Mouse (Mus musculus): ENCODE results near the gene Wasf3. TPM values are rescaled to one million over a fixed set of nuclear protein-coding genes. Genes with fewer than 3 reads are reported as not detected.
A peak's percentile ranks its signal among the peaks of the same experiment; 100 is the strongest.
"Not testable (repeated sequence)": the region's sequence is repeated elsewhere in the genome, so short reads cannot be mapped to it uniquely, and the experiment has no call there.

Gene Wasf3
- polyA plus RNA-seq, 1 experiment from 2014 or later = 9.3 TPM

DNA sequence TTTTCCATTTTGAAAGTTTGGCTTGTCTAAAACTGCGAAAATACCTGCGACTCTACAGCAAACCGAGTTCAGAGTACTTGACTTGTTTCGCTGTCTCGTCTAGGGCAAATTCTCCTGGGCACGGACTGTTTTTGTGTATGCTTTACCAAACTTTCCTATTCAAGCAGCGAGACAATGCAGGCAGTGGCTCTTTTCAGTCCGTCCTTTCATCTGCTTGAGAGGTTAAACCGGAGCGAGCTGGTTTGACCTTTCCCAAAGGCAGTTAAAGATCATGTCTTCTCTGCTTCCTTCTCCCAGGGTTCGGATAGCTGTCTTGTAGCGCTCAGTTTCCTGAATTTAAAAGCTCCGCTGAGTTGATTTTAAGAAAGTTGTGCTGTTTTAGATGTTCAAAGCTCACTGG lies 1.2 kb downstream of the Wasf3 start:
- 2% methylated on average over 13 of the region's 13 CpGs for WGBS
- ATAC-seq (ENCODE audit: low FRiP score, low TSS enrichment) = no peak
- peak; percentile 54 for DNase-seq
- Histone ChIP-seq H3K4me2 (ENCODE audit: low read length) (peak overlapping the region; percentile 75), H3K27ac (replicated peaks; ENCODE audit: low read depth, low read length) (no peak overlapping the region), H3K4me3 (replicated peaks; ENCODE audit: low read depth, low read length) (peak overlapping the region; percentile 69), H3K9ac (replicated peaks; ENCODE audit: low read length) (peak overlapping the region; percentile 76; the same call in 1 of the 2 replicates), H3K36me3 (ENCODE audit: control insufficient read depth, insufficient read depth, low read length) (no peaks in the 10 kb centered on the region), H3K27me3 (ENCODE audit: control insufficient read depth, insufficient read depth, low read length) (no peaks in the 10 kb centered on the region), H3K4me1 (ENCODE audit: control insufficient read depth, insufficient read depth, low read length) (peaks cover 7% of the 10 kb centered on the region; the same call in 1 of the 2 replicates), H3K9me3 (ENCODE audit: control insufficient read depth, low read length) (no peaks in the 10 kb centered on the region)

DNA sequence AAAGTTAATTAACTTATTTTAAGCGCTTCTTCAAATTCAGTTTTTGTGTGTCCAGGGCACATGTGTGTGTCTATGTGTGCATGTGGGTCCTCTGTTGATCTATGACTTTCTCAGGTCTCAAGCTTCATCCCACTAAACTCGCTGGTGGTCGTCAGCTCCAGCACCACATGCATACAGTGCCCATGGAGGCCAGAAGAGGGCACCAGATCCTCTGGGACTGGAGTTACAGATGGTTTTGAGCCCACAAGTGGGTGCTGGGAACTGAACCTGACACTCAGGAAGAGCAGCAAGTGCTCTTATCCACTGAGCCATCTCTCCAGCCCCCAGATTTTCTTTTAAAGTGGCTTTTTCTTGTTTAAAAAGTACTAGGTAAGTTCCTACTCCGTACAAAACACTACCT lies 2.1 kb downstream of the Wasf3 start:
- WGBS = 93% methylated on average over 4 of the region's 4 CpGs
- no peak overlapping the region for H3K4me2 ChIP-seq (ENCODE audit: low read length)
- no peak for DNase-seq

DNA sequence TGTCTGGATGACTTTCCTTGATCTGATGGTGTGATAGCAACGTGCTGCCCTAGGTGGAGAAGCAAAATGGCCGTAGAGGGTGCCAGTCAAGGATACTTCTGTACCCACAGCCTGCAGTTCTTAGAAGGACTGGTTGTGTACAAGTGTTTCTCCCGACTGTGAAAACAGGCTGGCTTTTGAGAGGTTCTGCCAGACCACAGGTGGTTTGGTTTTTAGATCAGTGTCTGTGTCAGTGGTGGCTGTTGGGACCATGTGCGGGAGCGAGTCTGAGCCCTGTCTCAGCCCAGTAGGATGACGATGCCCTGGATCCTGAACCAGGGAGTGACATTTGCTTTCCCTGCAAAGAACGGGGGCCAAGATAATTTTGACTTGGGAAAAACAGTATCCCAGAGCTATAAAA lies 9.8 kb downstream of the Wasf3 start:
- DNase-seq = no peak
- Histone ChIP-seq H3K36me3 (ENCODE audit: control insufficient read depth, insufficient read depth, low read length) (no peaks in the 10 kb centered on the region), H3K9ac (replicated peaks; ENCODE audit: low read length) (no peak overlapping the region)

More for the DNA sequence above, 2.1 kb downstream of the Wasf3 start:
- ATAC-seq (ENCODE audit: low FRiP score, low TSS enrichment) = no peak
- Histone ChIP-seq H3K4me1 (ENCODE audit: control insufficient read depth, insufficient read depth, low read length) (peaks cover 7% of the 10 kb centered on the region; the same call in 1 of the 2 replicates), H3K9me3 (ENCODE audit: control insufficient read depth, low read length) (no peaks in the 10 kb centered on the region), H3K4me3 (replicated peaks; ENCODE audit: low read depth, low read length) (no peak overlapping the region), H3K36me3 (ENCODE audit: control insufficient read depth, insufficient read depth, low read length) (no peaks in the 10 kb centered on the region), H3K27me3 (ENCODE audit: control insufficient read depth, insufficient read depth, low read length) (no peaks in the 10 kb centered on the region), H3K9ac (replicated peaks; ENCODE audit: low read length) (no peak overlapping the region), H3K27ac (replicated peaks; ENCODE audit: low read depth, low read length) (no peak overlapping the region)

DNA sequence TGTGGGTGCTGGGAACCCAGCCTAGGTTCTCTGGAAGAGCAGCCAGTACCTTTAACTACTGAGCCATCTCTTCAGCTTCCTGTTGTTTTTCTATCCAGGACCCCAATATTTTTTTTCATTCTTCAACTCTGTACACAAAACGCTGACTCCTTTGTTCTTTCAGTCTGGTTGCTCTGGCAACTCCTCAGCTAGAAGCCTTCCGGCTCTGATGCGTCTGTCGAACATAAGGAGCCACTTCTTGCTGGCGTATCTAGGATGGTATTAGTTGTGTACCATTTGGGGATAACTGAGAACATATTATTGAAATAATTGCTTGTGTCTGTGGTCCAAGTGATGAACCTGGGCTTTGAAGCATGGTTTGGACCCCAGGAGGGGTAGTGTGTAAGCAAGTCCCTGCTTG lies 12.5 kb downstream of the Wasf3 start:
- whole genome bisulfite sequencing = 86% methylated on average over 5 of the region's 5 CpGs
- no peak overlapping the region for H3K27ac ChIP-seq (replicated peaks; ENCODE audit: low read depth, low read length)
- DNase-seq = no peak
- no peaks in the 10 kb centered on the region for H3K36me3 ChIP-seq (ENCODE audit: control insufficient read depth, insufficient read depth, low read length)
- H3K4me1 ChIP-seq (ENCODE audit: control insufficient read depth, insufficient read depth, low read length) = no peaks in the 10 kb centered on the region
- H3K9me3 ChIP-seq (ENCODE audit: control insufficient read depth, low read length) = peaks cover 27% of the 10 kb centered on the region
- H3K27me3 ChIP-seq (ENCODE audit: control insufficient read depth, insufficient read depth, low read length) = no peaks in the 10 kb centered on the region
- H3K4me3 ChIP-seq (replicated peaks; ENCODE audit: low read depth, low read length) = no peak overlapping the region
- ATAC-seq (ENCODE audit: low FRiP score, low TSS enrichment) = no peak
- no peak overlapping the region for H3K9ac ChIP-seq (replicated peaks; ENCODE audit: low read length)
- H3K4me2 ChIP-seq (ENCODE audit: low read length) = no peak overlapping the region

More for the DNA sequence above, 9.8 kb downstream of the Wasf3 start:
- no peak overlapping the region for H3K27ac ChIP-seq (replicated peaks; ENCODE audit: low read depth, low read length)
- no peaks in the 10 kb centered on the region for H3K27me3 ChIP-seq (ENCODE audit: control insufficient read depth, insufficient read depth, low read length)
- no peak for ATAC-seq (ENCODE audit: low FRiP score, low TSS enrichment)
- no peaks in the 10 kb centered on the region for H3K4me1 ChIP-seq (ENCODE audit: control insufficient read depth, insufficient read depth, low read length)
- H3K9me3 ChIP-seq (ENCODE audit: control insufficient read depth, low read length) = peaks cover 27% of the 10 kb centered on the region
- no peak overlapping the region for H3K4me3 ChIP-seq (replicated peaks; ENCODE audit: low read depth, low read length)
- 95% methylated on average over 7 of the region's 7 CpGs for WGBS
- no peak overlapping the region for H3K4me2 ChIP-seq (ENCODE audit: low read length)

DNA sequence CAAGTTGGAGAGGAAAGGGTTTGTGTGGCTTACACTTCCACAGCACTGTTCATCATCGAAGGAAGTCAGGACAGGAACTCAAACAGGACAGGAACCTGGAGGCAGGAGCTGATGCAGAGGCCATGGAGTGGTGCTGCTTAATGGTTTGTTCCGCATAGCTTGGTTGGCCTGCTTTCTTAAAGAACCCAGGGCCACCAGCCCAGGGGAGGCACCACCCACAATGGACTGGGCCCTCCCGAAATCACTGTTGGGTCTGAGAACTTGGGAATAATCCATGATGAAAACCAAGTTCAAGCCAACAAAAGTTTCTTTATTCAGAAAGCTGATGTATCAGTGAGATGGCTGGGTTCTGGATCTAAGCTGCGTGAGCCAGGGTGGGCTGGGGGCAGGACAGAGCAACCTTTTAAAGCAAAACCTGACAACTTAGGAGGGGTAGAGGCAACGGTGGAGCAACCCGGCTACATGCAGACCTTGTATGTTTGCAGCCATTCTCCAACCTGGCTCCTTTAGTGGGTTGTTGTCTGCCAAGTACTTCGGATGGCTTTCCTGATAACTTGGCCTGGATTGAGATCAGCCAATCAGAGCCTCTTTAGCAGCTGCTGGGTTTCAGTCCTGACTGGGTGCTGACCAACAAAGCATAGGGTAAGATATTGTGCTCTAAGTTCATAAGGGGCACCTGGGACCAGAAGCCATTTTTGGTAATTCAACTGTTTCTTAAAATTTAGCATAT lies 13.8 kb downstream of the Wasf3 start:
- Histone ChIP-seq H3K4me3 (replicated peaks; ENCODE audit: low read depth, low read length) (no peak overlapping the region), H3K36me3 (ENCODE audit: control insufficient read depth, insufficient read depth, low read length) (no peaks in the 10 kb centered on the region), H3K4me2 (ENCODE audit: low read length) (no peak overlapping the region), H3K9ac (replicated peaks; ENCODE audit: low read length) (no peak overlapping the region), H3K27ac (replicated peaks; ENCODE audit: low read depth, low read length) (no peak overlapping the region), H3K4me1 (ENCODE audit: control insufficient read depth, insufficient read depth, low read length) (no peaks in the 10 kb centered on the region), H3K9me3 (ENCODE audit: control insufficient read depth, low read length) (peaks cover 27% of the 10 kb centered on the region), H3K27me3 (ENCODE audit: control insufficient read depth, insufficient read depth, low read length) (no peaks in the 10 kb centered on the region)
- DNase-seq (no peak), ATAC-seq (ENCODE audit: low FRiP score, low TSS enrichment) (no peak)
- 96% methylated on average over 7 of the region's 7 CpGs for WGBS

DNA sequence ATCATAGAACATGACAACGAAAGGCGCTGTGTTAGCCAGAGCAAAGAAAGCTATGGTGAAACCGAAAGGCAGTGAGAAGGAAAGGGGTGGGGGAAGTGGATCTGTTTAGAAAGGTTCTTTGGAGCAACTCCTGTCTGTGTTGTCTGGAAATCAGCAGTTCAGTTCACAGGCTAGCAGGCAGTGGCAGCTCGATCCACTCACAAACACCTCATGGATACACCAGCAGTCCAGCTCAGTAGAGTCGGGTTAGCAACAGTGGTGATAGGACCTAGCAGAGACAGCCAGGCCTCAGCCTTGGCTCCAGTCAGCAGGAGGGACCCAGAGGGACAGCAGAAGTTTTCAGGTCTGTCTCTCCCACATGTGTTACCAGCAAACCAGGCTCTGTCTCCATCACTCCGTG lies 16.2 kb downstream of the Wasf3 start:
- not testable (repeated sequence) for H3K9ac ChIP-seq (replicated peaks; ENCODE audit: low read length); H3K4me2 ChIP-seq (ENCODE audit: low read length); H3K4me1 ChIP-seq (ENCODE audit: control insufficient read depth, insufficient read depth, low read length); H3K36me3 ChIP-seq (ENCODE audit: control insufficient read depth, insufficient read depth, low read length); H3K27ac ChIP-seq (replicated peaks; ENCODE audit: low read depth, low read length); H3K27me3 ChIP-seq (ENCODE audit: control insufficient read depth, insufficient read depth, low read length); H3K4me3 ChIP-seq (replicated peaks; ENCODE audit: low read depth, low read length); DNase-seq; ATAC-seq (ENCODE audit: low FRiP score, low TSS enrichment)
- WGBS = 93% methylated on average over 6 of the region's 6 CpGs
- peaks cover 10% of the 10 kb centered on the region for H3K9me3 ChIP-seq (ENCODE audit: control insufficient read depth, low read length)

DNA sequence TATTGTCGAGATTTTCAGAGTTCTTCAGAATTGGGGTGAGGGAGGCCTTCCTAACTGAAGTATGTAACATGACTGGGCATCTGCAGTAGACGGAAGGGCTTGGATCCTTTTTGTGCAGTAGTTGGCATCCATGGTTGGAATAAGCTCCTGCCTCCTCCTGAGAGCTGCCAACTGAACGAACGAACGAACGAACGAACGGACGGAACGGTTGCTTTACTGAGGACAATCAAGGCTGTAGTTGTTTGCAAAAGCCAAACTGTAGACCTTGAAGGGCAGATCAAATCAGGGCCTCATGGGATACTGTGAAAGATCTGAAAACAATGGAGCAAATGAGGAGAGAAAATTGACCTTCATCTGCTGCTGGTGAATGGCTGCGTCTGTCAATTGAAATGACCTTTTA lies 17.5 kb downstream of the Wasf3 start:
- Histone ChIP-seq H3K9me3 (ENCODE audit: control insufficient read depth, low read length) (0 out of 2 replicates have a peak, but pooled peaks cover 7% of the 10 kb centered on the region), H3K27ac (replicated peaks; ENCODE audit: low read depth, low read length) (no peak overlapping the region), H3K4me3 (replicated peaks; ENCODE audit: low read depth, low read length) (no peak overlapping the region), H3K4me1 (ENCODE audit: control insufficient read depth, insufficient read depth, low read length) (no peaks in the 10 kb centered on the region), H3K27me3 (ENCODE audit: control insufficient read depth, insufficient read depth, low read length) (no peaks in the 10 kb centered on the region), H3K9ac (replicated peaks; ENCODE audit: low read length) (no peak overlapping the region), H3K36me3 (ENCODE audit: control insufficient read depth, insufficient read depth, low read length) (no peaks in the 10 kb centered on the region), H3K4me2 (ENCODE audit: low read length) (no peak overlapping the region)
- 73% methylated on average over 11 of the region's 11 CpGs for WGBS
- DNase-seq (no peak), ATAC-seq (ENCODE audit: low FRiP score, low TSS enrichment) (no peak)

DNA sequence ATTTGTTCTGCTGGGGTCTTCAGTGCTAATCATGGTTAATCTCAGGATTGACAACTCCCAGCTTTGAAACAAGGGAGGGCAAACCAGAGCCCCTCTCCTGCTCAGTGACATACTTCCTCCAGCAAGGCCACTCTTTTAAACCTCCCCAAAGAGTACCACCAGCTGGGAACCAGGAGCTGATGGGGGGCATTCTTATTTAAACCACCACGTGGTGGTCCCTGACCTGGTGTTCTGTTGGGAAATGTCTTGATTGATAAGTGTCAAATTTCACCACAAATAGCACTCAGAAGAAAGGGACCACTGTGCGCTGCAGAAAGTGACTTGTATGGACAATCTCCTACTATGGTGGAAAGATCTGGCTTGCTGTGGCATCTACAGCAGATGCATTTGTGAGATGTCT lies 19.1 kb downstream of the Wasf3 start:
- Histone ChIP-seq H3K9ac (replicated peaks; ENCODE audit: low read length) (no peak overlapping the region), H3K4me2 (ENCODE audit: low read length) (no peak overlapping the region), H3K27me3 (ENCODE audit: control insufficient read depth, insufficient read depth, low read length) (no peaks in the 10 kb centered on the region), H3K36me3 (ENCODE audit: control insufficient read depth, insufficient read depth, low read length) (no peaks in the 10 kb centered on the region), H3K4me1 (ENCODE audit: control insufficient read depth, insufficient read depth, low read length) (0 out of 2 replicates have a peak, but pooled peaks cover 2% of the 10 kb centered on the region), H3K4me3 (replicated peaks; ENCODE audit: low read depth, low read length) (no peak overlapping the region), H3K27ac (replicated peaks; ENCODE audit: low read depth, low read length) (no peak overlapping the region), H3K9me3 (ENCODE audit: control insufficient read depth, low read length) (0 out of 2 replicates have a peak, but pooled peaks cover 6% of the 10 kb centered on the region)
- ATAC-seq (ENCODE audit: low FRiP score, low TSS enrichment) = no peak
- WGBS = 47% methylated on average over 2 of the region's 2 CpGs
- DNase-seq = no peak

DNA sequence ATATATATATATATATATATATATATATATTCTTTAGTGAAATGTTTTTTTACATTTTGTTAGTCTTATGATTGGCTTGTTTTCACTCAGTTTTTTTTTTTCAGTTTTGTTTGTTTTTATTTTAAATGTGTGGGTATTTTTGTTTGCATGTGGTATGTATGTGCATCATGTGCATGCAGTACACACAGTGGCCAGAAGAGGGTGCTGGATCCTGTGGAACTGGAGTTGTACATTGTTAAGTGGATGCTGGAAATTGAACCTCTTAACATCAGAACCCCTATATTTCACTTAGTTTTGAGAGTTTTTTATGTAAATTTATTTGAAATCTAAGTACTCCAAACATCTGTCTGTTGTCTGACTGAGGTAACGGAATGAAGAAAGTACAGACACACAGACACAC lies 21.3 kb downstream of the Wasf3 start:
- Histone ChIP-seq H3K36me3 (ENCODE audit: control insufficient read depth, insufficient read depth, low read length) (no peaks in the 10 kb centered on the region), H3K27me3 (ENCODE audit: control insufficient read depth, insufficient read depth, low read length) (no peaks in the 10 kb centered on the region), H3K4me2 (ENCODE audit: low read length) (no peak overlapping the region), H3K4me3 (replicated peaks; ENCODE audit: low read depth, low read length) (no peak overlapping the region), H3K27ac (replicated peaks; ENCODE audit: low read depth, low read length) (no peak overlapping the region), H3K4me1 (ENCODE audit: control insufficient read depth, insufficient read depth, low read length) (peaks cover 11% of the 10 kb centered on the region), H3K9ac (replicated peaks; ENCODE audit: low read length) (no peak overlapping the region), H3K9me3 (ENCODE audit: control insufficient read depth, low read length) (0 out of 2 replicates have a peak, but pooled peaks cover 6% of the 10 kb centered on the region)
- ATAC-seq (ENCODE audit: low FRiP score, low TSS enrichment) (no peak), DNase-seq (no peak)
- 89% methylated on average over 1 of the region's 1 CpGs for WGBS

Measured in midbrain, embryonic 14.5 days (tissue).